Mouse (Mus musculus) liver, postnatal 0 days (tissue): ENCODE measurements at regions not wholly inside any gene's neighbourhood (a gene's known extent, or its start where the extent isn't known, plus 50 kb on each side); places are given as distances from the start of the nearest gene placed in this dataset.
A peak's percentile ranks its signal among the peaks of the same experiment; 100 is the strongest.

Experiments used
- ATAC-seq: fragments of 200-750 bp; cut with Nextera tagmentation; 2 replicates; pipeline ENCODE4 v1.8.0; 2017; ENCODE audit warnings: mild to moderate bottlenecking, moderate library complexity
- DNase-seq: peaks from one replicate; pipeline ENCODE4 v3.0.0-alpha.2; 2016
- H3K27ac ChIP-seq: fragments of 300-500 bp; sonication (generic); 2 replicates; pipeline ENCODE4 v1.5.1; 2014; ENCODE audit warnings: antibody characterized with exemption, moderate library complexity, mild to moderate bottlenecking, low read depth
- H3K27me3 ChIP-seq: fragments of 300-500 bp; sonication (generic); 2 replicates; pipeline ENCODE4 v1.6.1; 2014; ENCODE audit warnings: low read length, control low read depth, mixed read lengths; ENCODE audit not compliant: insufficient read depth
- H3K36me3 ChIP-seq: fragments of 300-500 bp; sonication (generic); replicated peaks from 2 replicates; pipeline ENCODE4 v1.6.1; 2014; ENCODE audit warnings: mild to moderate bottlenecking, control low read depth, low read length, moderate library complexity, mixed read lengths; ENCODE audit not compliant: insufficient read depth
- H3K4me1 ChIP-seq: fragments of 300-500 bp; sonication (generic); 2 replicates; pipeline ENCODE4 v1.6.1; 2014; ENCODE audit warnings: antibody characterized with exemption, mild to moderate bottlenecking, control low read depth; ENCODE audit not compliant: insufficient read depth
- H3K4me2 ChIP-seq: fragments of 300-500 bp; sonication (generic); 2 replicates; pipeline ENCODE4 v1.6.1; 2014; ENCODE audit warnings: low read depth, mild to moderate bottlenecking, low read length, moderate library complexity, mixed read lengths
- H3K4me3 ChIP-seq: fragments of 300-500 bp; sonication (generic); 2 replicates; pipeline ENCODE4 v1.5.1; 2014; ENCODE audit warnings: low read depth, low read length
- H3K9ac ChIP-seq: fragments of 300-500 bp; sonication (generic); replicated peaks from 2 replicates; pipeline ENCODE4 v1.6.1; 2014; ENCODE audit warnings: mild to moderate bottlenecking, moderate library complexity
- H3K9me3 ChIP-seq: fragments of 300-500 bp; sonication (generic); 2 replicates; pipeline ENCODE4 v1.6.1; 2016; ENCODE audit warnings: mild to moderate bottlenecking, control low read depth, low read length, mixed read lengths
- CTCF ChIP-seq: sonication (generic); IDR thresholded peaks from 2 replicates; pipeline ENCODE4 v1.5.1; 2016; ENCODE audit warnings: antibody characterized with exemption, low read depth
- EP300 ChIP-seq: IDR thresholded peaks from 2 replicates; pipeline ENCODE4 v1.6.1; 2016; ENCODE audit warnings: antibody characterized with exemption, low read depth, mild to moderate bottlenecking
- WGBS: fragments of 180-500 bp; shearing (Covaris S2); extraction: QIAGEN DNeasy Blood & Tissue Kit; methylation state at CpG from one replicate; pipeline ENCODE4 v1.1.7; 2014; ENCODE audit not compliant: insufficient replicate concordance; 5-methylcytosine and 5-hydroxymethylcytosine counted together

DNA sequence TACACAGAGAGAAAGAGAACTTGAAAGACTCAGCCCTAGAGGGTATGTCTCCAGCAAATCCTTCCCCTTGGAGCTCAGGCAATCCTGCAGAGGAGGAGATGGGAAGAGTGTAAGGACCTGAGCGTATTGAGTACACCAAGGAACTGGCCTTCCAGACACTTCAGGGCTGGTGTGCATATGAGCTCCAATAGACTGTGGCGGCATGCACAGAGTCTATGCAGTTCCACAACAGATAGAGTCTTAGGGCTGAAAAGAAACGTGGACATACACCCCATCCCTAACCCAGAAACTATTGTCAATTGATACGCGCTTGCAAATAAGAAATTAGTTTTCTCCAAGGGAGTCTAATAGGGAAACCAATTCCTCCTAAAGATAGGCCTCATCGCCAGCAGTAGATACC, 130.6 kb upstream of the Lpp start:
- no peaks in the 10 kb centered on the region for H3K36me3 ChIP-seq
- H3K27me3 ChIP-seq, result no peaks in the 10 kb centered on the region
- H3K27ac ChIP-seq, result no peak overlapping the region
- no peak for DNase-seq
- no peaks in the 10 kb centered on the region for H3K9me3 ChIP-seq
- no peak for ATAC-seq
- TF ChIP-seq EP300 (no peak), CTCF (no peak)
- WGBS, result 82% methylated on average over 6 of the region's 6 CpGs
- H3K4me1 ChIP-seq, result no peaks in the 10 kb centered on the region
- H3K9ac ChIP-seq, result no peak overlapping the region
- H3K4me2 ChIP-seq, result no peak overlapping the region
- H3K4me3 ChIP-seq, result no peak overlapping the region

DNA sequence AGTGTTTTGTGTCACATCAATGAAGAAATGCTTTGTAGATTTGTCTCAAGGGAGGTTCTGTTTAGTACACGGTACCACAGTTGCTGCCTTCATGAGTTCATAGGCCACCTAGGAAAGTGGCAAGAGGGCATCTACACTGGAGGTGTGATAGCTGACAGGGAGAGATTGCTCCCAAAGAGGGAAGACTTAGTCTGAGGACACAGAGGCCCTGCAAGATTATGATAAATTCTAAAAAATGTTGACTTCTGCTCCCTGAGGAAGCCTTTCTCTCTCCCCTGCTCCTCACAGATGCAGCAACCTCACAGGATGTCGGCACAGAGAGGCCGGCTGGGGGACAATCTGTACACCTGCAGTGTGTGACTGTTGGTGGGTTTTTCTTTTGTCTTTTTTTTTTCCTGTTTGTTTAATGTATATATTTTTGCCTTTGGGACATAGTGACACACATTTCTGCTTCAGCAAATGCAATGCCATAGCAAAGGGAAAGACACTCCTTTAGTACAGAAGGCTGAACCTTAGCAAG, 133.5 kb upstream of the Lpp start:
- H3K27ac ChIP-seq, result no peak overlapping the region; the same call in 1 of the 2 replicates
- no peak overlapping the region for H3K4me3 ChIP-seq
- H3K4me1 ChIP-seq, result no peaks in the 10 kb centered on the region
- no peaks in the 10 kb centered on the region for H3K9me3 ChIP-seq
- TF ChIP-seq CTCF (no peak), EP300 (no peak)
- no peak overlapping the region for H3K4me2 ChIP-seq
- H3K9ac ChIP-seq, result no peak overlapping the region
- no peak for DNase-seq
- H3K36me3 ChIP-seq, result no peaks in the 10 kb centered on the region
- WGBS, result 52% methylated on average over 3 of the region's 3 CpGs
- ATAC-seq, result no peak
- no peaks in the 10 kb centered on the region for H3K27me3 ChIP-seq

DNA sequence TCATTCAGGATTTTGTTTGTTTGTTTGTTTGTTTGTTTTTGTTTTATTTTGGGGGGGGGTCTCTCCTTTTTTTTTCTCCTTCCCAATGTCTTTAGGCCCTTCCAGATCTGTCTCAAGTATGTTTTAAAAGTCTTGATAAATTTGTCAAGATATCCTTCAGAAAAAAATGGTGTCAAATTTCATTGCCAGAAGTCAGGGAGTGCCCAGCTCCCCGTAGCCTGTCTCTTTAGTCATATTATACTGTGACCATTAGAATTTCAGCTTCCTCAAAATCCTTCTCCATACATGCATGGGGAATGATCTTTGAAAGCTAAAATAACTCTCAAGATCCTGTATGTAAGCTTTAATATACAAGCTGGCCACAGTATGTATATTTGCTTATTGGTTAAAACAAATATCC, 134.3 kb upstream of the Lpp start:
- Histone ChIP-seq H3K4me2 (no peak overlapping the region), H3K9ac (no peak overlapping the region), H3K4me1 (no peaks in the 10 kb centered on the region), H3K27me3 (no peaks in the 10 kb centered on the region), H3K27ac (no peak overlapping the region), H3K36me3 (no peaks in the 10 kb centered on the region), H3K4me3 (no peak overlapping the region), H3K9me3 (no peaks in the 10 kb centered on the region)
- WGBS, result 81% methylated on average over 1 of the region's 1 CpGs
- ATAC-seq (no peak), DNase-seq (no peak)
- no peak for TF ChIP-seq CTCF
- no peak for TF ChIP-seq EP300

DNA sequence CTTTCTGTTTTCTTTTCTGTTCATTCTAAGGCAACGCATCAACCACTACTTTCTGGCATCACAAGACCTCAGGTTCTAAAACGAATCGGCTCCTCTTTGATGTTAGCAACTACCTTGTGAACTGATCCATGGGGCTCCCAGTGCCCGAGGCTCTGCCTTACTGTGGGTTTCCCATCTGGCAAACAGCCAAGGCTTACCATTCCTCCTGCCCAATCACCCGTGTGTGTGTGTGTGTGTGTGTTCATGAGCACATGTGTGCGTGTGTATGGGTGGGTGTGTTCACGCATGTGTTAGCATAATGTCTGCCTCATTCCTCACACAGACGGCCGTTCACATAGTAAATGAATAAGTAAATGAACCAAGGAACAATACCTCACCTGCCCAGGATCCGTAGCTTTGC, 138.3 kb upstream of the Lpp start:
- 61% methylated on average over 10 of the region's 10 CpGs for WGBS
- no peak overlapping the region for H3K9ac ChIP-seq
- no peaks in the 10 kb centered on the region for H3K9me3 ChIP-seq
- peak overlapping the region; percentile 72 for H3K27ac ChIP-seq
- no peaks in the 10 kb centered on the region for H3K36me3 ChIP-seq
- H3K4me3 ChIP-seq, result no peak overlapping the region
- no peaks in the 10 kb centered on the region for H3K27me3 ChIP-seq
- ATAC-seq, result peak; percentile 76
- TF ChIP-seq EP300, result no peak
- TF ChIP-seq CTCF, result no peak
- DNase-seq, result peak; percentile 55
- H3K4me2 ChIP-seq, result no peak overlapping the region
- no peaks in the 10 kb centered on the region for H3K4me1 ChIP-seq

DNA sequence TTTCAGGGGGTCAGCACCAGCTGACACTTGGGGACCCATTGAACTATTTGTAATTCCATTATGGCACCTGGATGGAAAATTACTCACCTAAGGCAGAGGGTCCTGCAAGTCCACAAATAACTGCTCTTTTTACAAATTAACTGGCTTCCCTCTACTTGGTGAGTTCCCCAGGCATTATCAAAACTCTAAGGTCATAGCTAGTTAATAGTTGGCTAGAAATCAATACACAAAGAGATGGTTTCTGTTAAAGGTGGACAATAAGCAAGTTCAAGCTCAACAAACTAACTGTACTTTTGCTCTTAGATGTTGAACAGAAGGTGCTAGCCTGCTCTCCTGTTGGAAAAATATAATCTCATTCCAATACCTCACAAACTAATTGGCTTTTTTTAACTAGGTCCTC, 138.7 kb upstream of the Lpp start:
- Histone ChIP-seq H3K9me3 (no peaks in the 10 kb centered on the region), H3K27me3 (no peaks in the 10 kb centered on the region), H3K4me3 (no peak overlapping the region), H3K4me1 (no peaks in the 10 kb centered on the region), H3K36me3 (no peaks in the 10 kb centered on the region), H3K9ac (no peak overlapping the region), H3K27ac (peak overlapping the region; percentile 72), H3K4me2 (0 out of 2 replicates have a peak overlapping the region, but pooled peaks have one; percentile 7)
- no peak for TF ChIP-seq CTCF
- no peak for TF ChIP-seq EP300
- no peak for DNase-seq
- ATAC-seq, result peak; percentile 84

DNA sequence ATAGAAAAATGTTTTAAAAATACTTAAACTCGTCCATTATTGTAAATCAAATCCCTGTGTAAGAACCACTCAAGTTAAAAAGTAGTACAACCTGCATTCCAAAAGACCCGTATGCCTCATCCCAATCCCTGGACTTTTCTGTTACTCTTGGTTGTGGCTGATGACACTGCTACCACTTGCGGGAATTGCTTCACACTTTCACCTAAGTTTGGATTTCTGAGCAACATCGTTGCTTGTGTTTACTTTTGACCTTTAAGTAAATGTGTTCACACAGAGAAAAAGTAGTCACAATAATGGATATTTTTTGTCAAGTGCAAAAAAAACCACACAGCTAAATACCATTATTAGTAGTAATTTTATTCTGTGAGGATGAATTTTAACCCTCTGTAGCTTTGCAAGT, 139.2 kb upstream of the Lpp start:
- Histone ChIP-seq H3K4me3 (no peak overlapping the region), H3K27ac (peak overlapping the region; percentile 72), H3K36me3 (no peaks in the 10 kb centered on the region), H3K9ac (no peak overlapping the region), H3K4me1 (no peaks in the 10 kb centered on the region), H3K9me3 (no peaks in the 10 kb centered on the region), H3K27me3 (no peaks in the 10 kb centered on the region), H3K4me2 (0 out of 2 replicates have a peak overlapping the region, but pooled peaks have one; percentile 7)
- DNase-seq, result no peak
- 60% methylated on average over 4 of the region's 4 CpGs for WGBS
- no peak for TF ChIP-seq EP300
- peak; percentile 61; the same call in 1 of the 2 replicates for ATAC-seq

DNA sequence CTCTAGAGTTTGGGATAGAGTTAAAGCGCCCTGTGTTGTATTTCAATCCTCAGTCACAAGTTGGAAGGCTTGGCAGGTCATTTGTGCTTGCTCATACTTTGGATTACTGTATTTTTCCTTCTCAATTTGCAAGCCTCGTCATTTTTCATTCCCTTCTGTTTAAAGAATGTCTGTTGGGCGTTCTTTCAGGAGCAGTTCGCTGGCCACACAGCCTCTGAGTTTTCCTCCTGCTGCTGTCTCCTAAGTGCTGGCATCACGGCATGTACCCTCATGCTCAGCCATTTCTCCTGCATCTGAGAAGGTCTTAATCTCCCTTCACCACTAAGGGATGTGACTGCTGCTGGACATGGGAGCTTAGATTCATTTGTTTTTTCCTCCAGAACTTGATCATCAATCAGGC, 146.0 kb upstream of the Lpp start:
- Histone ChIP-seq H3K9ac (no peak overlapping the region), H3K9me3 (no peaks in the 10 kb centered on the region), H3K4me2 (no peak overlapping the region), H3K4me3 (no peak overlapping the region), H3K36me3 (no peaks in the 10 kb centered on the region), H3K27me3 (no peaks in the 10 kb centered on the region), H3K27ac (no peak overlapping the region), H3K4me1 (no peaks in the 10 kb centered on the region)
- whole genome bisulfite sequencing, result 76% methylated on average over 5 of the region's 5 CpGs
- ATAC-seq (no peak), DNase-seq (no peak)
- TF ChIP-seq EP300, result no peak
- no peak for TF ChIP-seq CTCF
